Mouse (Mus musculus) CH12F3 (cell line): Measurements from ENCODE around the gene Opcml.

ENCODE experiments used
- in situ Hi-C: fragments of 300-500 bp; cut with MboI; formaldehyde crosslinking; loops from 2 replicates; pipeline ENCODE4 v1.14.3; 2020; ENCODE audit warnings: low sequenced_read_pairs

Gene Opcml

DNA sequence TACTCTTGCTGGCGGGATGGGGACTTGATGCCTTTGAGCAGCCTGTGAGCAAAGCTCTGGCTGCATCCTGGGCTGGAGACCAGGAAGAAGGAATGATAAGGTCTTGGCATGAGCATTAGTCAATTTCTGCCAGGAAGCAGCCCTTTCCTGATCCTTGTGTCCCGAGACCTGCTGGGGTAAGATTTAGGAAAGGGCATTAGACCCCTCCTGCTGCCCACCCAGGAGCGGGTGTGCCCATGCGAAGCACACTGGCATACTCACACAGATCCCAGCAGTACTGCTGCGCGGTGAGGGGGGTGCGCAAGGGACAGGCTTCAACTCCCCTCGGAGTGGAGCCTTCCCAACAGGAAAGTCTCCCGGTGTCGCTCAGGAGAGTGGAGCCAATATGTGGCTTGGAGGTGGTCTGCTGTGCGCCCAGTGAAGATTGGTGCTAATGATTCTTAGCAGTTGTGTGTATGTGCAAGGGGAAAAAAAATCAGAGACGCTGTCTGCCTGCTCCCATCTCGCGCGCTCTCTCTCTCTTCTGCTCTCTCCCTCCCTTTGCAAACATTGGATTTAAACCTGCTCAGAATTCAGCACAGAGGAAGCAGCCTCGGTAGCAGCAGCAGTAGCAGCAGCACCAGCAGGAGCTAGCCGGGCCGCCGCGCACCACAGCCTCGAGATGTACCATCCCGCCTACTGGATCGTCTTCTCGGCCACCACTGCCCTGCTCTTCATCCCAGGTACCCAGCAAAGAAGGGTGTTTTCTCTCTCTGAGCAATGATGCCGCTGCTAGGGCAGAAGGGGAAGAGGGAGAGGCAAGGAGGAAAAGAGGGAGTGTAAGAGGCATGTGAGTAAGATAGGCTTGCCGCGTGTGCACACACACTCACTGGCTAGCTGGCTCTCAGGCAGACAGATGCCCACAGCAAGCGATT is at the start of gene Opcml:
Gene Opcml, plus strand, starts transcription at position 51 of the 914 bp plus-strand sequence.
- in situ Hi-C loops, result no loop called here

- in situ Hi-C loops, result no loop called here
Measured at GRCm38 (mm10) chr9:27758709-27759108, 31.9 kb upstream of the Opcml start.

GRCm38 (mm10) chr9:27761196-27761595 is 29.4 kb upstream of the Opcml start:
- in situ Hi-C loops, result no loop called here

GRCm38 (mm10) chr9:27766446-27766845 is 24.1 kb upstream of the Opcml start:
- in situ Hi-C loops, result no loop called here

- in situ Hi-C loops, result no loop called here
Measured at GRCm38 (mm10) chr9:27767196-27767900, 23.2 kb upstream of the Opcml start.

DNA sequence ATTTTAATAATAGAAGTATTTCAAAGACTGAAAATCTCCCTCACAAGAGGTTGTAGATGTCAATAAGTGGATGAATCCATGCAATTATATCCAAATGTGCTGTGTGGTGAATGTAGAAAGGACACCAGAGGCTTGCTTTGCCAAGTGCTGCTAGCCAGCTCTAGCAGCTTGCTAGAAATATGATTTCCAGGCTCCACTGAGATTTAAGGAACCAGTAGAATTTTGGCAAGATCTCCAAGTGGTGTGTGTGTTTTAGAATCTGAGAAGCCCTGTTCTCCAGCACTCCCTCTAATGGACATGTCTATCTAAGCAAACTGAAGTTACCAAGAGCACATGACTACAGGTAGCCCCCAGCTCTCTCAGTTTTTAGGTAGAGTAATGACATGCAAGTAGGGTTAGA is 21.8 kb upstream of the Opcml start:
- in situ Hi-C loops, result no loop called here

GRCm38 (mm10) chr9:27781291-27781993 is 9.1 kb upstream of the Opcml start:
- in situ Hi-C loops, result no loop called here

GRCm38 (mm10) chr9:27781994-27782337 is 8.6 kb upstream of the Opcml start:
- in situ Hi-C loops, result no loop called here

- in situ Hi-C loops, result no loop called here
Measured at GRCm38 (mm10) chr9:27791639-27791966, 1.0 kb downstream of the Opcml start.

DNA sequence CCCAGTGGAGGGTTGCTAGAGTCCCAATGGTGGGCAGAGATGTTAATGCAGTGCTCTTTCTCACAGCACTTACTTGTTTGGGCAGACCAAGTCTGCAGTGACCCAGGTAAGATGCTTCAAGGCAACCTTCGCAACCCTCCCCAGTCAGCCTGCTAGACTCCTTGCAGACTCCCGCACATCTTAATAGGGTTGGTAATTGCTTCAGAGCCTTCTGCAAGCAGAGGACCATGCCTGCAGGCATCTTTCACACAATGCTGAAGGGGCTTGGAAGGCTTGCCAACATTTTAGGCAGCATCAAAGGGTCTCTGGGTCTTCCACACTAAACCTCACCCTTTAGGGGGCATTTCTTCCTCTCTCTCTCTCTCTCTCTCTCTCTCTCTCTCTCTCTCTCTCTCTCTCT is 1.7 kb downstream of the Opcml start:
- in situ Hi-C loops, result no loop called here

DNA sequence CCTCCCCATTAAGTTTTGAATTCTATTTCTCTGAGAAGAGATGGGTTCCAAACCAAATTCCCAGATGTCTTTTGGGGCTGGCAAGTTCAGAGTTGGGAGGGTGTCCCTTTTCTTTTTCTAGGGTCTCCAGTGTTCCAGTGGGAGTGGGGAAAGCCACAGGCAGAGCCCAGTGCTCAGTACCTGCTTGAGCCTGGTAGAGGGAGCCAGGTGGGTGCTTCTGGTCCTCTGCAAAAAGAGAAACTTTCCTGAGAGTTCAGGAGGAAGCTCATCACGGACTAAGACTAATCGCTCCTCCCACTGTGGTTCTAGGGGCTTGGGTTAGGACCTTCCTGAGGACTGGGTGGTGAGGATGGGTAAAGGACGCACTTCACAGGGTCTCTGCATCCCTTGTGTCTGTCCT is 2.4 kb downstream of the Opcml start:
- in situ Hi-C loops, result no loop called here

DNA sequence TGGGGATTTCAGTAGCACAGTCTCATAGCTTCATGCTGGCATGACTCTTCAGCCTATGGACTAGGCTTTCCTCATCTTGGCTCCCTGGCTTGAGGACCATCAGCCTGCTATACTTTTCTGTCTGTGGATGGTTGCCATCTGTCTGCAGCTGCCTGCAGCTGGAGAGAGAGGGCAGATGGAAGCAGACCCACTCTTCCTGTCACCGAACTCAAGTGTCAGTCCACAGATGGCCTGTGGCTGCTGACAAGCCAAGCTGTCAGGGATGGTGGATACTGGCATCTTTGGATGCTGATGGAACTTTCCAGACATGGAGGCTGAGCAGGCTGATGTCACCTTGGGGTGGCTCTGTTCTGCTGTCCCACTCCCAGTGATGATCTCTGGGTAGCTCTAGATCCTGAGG is 6.0 kb downstream of the Opcml start:
- in situ Hi-C loops, result no loop called here

GRCm38 (mm10) chr9:27800992-27801391 is 10.4 kb downstream of the Opcml start:
- in situ Hi-C loops, result no loop called here

- in situ Hi-C loops, result no loop called here
Measured at GRCm38 (mm10) chr9:27801807-27802206, 11.2 kb downstream of the Opcml start.

DNA sequence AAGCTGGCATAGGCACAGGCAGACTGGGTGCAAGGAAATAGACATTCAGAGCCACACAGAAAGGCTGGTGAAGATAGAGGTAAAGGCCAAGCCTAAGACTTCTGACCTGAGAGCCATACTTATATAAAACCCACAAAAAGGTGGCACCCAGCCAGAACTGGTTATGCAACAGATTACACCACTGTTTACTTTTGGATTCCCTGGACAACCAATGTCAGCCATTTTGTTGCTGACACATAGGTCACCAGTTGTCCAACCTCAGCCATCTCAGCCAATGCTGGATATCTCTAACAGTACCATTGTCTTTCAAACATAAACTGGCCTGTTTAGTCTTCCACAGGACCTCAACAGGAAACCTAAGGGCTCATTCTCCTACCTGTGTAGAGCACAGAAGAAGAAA is 11.8 kb downstream of the Opcml start:
- in situ Hi-C loops, result no loop called here

- in situ Hi-C loops, result no loop called here
Measured at GRCm38 (mm10) chr9:27804461-27804860, 13.9 kb downstream of the Opcml start.

DNA sequence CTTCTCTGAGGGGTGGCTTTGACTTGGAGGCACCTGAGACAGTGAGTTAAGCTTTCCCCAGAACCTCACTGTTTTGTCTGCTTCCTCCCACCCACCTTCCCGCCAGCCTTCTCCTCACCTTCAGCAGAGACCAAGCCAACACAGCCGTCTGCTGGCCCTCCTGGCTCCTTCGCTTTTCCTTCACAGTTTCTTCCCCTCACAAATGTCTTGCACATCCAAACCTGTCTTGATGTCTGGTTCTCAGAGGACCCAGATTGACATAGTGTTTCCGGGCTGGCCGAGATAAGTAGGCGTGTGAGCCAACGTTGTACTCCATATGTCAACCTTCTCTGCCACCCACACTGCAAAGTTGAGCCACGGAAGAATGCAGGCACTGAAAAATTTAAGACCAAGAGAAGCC is 19.2 kb downstream of the Opcml start:
- in situ Hi-C loops, result no loop called here

GRCm38 (mm10) chr9:27813207-27813790 is 22.7 kb downstream of the Opcml start:
- in situ Hi-C loops, result no loop called here

DNA sequence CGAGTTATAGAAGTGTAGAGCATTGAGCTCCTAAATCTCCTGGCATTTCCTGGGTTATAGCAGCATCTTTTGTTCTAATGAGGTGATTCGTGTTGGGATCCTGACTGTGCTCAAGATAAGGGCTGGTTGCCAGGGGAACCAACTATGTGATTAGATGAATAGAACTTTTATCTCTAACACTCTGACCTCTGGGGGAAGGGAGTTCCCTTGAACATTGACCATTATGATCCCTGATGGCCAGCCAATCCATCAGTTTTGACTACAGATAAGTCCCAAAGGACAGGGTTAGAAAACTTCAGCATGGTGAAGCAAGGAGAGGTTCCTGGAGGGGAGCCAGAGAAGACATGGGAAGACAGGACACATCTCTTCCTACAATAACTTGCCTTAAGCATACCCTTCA is 23.6 kb downstream of the Opcml start:
- in situ Hi-C loops, result no loop called here

GRCm38 (mm10) chr9:27821197-27821596 is 30.6 kb downstream of the Opcml start:
- in situ Hi-C loops, result no loop called here

- in situ Hi-C loops, result no loop called here
Measured at GRCm38 (mm10) chr9:27822681-27823080, 32.1 kb downstream of the Opcml start.
